Mouse (Mus musculus) gastrocnemius, postnatal 10 days (tissue): ENCODE data around the gene Tns4. TPM values are rescaled to one million over a fixed set of nuclear protein-coding genes. Genes with fewer than 3 reads are reported as not detected.
A peak's percentile ranks its signal among the peaks of the same experiment; 100 is the strongest.

Experiments used
- DNase-seq: peaks from one replicate; pipeline ENCODE4 v3.0.0; 2021; ENCODE audit warnings: mixed read lengths
- total RNA-seq, 2 experiments: library from RNA; stranded (reverse); gene quantifications; 2 replicates each; pipeline ENCODE4 v1.2.3; 2021

Tns4 gene
- total RNA-seq, 2 experiments from 2014 or later: not detected

GRCm38 (mm10) chr11:99091666-99092065 lies 2.6 kb upstream of the Tns4 start:
- DNase-seq: no peak

GRCm38 (mm10) chr11:99090391-99090790 lies 1.3 kb upstream of the Tns4 start:
- no peak for DNase-seq

DNA sequence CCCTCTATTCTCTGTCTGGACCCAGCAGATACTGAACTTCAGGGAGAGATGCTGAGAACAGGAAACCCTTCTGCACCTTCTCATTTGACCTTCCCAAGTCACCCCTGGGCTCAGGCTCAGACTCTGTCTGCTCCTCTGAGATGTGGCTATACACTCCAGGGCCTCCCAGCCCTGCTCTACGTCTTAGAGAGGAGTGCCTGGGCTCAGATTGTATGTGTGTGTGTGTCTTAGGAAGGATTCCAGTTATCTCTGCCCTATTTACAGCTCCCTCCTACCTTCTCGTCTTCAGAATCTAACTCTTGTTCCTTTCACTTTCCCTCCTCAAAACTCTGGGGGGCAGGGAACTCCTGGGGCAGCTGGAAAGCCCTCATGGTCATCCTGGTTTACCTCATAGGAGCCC lies 620 bp downstream of the Tns4 start:
- no peak for DNase-seq

- DNase-seq: no peak
These were observed 4.7 kb downstream of the Tns4 start for GRCm38 (mm10) chr11:99084366-99084765.

- DNase-seq: no peak
These were observed 5.6 kb downstream of the Tns4 start for GRCm38 (mm10) chr11:99083516-99083915.

GRCm38 (mm10) chr11:99082098-99082497 lies 7.0 kb downstream of the Tns4 start:
- no peak for DNase-seq

DNA sequence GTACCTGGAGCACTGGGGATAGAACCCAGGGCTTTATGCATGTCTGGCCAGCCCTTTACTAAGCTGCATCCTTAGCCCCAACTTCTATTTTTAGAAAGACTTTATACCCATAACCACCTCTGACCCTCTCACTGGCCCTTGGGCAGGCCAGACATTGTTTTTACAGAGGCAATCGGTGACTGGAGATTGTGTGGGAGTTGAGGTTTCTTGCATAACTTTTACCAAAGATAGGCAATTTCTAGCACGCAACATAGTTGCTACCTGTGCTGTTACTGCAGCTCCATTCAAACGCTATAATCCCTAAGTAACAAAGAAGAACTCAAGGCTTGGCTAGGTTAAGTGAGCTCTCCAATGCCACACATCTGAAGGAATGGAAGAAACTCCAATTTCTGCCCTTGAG lies 7.5 kb downstream of the Tns4 start:
- no peak for DNase-seq

- no peak for DNase-seq
These were observed 8.1 kb downstream of the Tns4 start for GRCm38 (mm10) chr11:99080902-99081543.

GRCm38 (mm10) chr11:99077869-99078268 lies 11.2 kb downstream of the Tns4 start:
- DNase-seq: no peak

GRCm38 (mm10) chr11:99076744-99077319 lies 12.3 kb downstream of the Tns4 start:
- DNase-seq: no peak

DNA sequence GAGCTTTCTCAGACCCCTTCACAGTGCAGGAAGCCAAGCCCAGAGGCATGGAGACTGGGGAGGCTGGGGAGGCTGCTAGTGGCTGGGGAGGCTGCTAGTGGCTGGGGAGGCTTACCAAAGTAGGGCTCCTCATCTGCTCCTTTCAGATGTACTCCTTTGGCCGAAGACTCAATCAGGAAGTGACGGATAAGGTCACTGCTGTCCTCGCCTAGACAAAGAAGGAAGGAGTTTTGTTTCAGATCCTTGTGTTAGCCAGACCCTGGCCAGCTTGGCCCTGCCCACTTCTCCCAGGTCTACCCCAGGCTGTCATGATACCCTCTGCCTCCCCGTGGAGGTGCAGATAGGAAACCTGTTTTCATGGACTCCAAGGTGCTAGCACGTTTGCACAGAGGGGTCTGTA lies 15.3 kb downstream of the Tns4 start:
- DNase-seq: no peak

- no peak for DNase-seq
These were observed 17.2 kb downstream of the Tns4 start for GRCm38 (mm10) chr11:99071866-99072265.

DNA sequence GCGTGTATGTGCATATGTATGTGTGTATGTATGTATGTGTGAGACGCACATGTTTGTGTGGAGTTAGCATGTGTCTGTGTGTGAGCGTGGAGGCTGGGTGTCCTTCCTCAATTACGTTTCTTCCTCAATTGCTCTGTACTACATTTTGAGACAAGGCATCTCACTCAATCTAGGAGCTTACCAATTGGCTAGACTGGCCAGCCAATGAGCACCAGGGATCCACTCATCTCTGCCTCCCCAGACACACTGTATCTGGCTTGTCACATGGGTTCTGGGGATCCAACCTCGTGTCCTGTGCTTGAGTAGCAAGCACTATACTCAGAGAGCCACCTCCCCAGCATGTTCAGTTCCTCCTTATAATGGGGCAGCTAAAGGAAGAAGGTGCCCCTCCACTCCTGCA lies 20.7 kb downstream of the Tns4 start:
- DNase-seq: no peak

DNA sequence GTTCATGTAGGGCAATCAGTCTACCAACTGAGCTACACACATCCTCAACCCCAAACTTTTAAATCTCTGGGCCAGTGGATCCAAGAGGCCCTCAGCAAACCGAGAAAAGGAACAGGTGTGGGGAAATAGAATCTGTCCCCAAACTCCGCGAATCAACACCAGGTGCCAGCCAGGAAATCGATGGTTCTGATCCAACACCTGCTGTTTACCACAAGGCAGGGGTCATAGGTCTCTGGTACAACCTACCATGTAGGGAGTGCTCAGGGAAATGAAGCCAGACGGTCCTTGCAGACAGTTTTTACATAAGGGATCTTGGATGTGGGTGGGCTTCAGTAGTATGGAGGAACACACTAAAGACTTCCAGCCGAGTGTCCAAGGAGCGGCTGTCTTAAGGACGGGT lies 21.5 kb downstream of the Tns4 start:
- DNase-seq: no peak

DNA sequence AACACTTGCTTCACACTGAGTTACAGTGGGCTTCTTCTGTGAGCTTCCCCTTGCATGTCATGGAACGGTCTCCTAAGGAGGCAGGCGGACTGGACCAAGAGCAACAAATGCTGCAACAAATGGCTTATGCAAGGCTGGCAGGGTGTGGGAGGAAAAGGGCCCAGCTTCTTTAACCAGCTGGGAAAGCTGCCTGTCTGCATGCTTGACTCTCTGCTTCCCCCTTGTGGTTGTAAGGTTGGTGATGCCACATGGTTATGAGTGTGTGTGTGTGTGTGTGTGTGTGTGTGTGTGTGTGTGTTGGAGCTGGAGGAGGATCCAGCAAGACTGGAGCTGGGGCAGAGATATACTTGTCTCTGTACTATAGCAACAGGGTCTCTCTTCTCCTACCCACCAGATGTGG lies 23.1 kb downstream of the Tns4 start:
- peak; percentile 78 for DNase-seq

GRCm38 (mm10) chr11:99065353-99065752 lies 23.8 kb downstream of the Tns4 start:
- no peak for DNase-seq

DNA sequence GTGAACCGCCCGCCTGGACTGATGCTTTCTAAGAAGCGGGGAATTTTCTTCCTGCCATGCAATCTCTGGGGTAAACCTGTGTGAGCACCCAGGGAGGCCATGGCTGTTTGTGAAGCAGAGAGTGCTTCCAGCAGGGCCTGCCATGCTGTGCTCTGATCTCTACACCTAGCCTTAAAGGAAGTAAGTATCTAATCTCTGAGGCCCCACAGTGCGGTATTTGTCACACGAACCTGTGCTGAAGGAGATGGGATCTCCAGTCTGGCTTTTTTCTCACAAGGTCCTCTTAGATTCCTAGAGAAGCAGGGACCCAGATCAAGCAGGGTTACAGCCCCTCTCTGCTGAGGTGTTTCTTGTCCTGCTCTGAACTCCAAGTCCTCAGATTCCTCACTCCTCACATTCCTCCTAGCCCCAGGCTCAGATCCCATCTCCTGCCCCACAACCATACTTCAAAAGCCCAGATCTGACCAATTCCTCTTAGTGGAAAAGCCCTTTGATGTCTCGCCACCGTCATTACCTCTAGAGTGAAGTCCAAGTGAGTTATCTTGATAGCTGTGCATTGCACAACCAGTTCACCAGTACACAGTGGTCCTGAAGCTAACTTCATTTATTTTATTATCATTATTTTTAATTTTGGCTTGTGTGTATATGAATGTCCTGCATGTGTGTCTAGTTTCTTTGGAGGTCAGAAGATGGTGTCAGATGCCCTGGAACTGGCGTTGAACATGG lies 25.5 kb downstream of the Tns4 start:
- no peak for DNase-seq

- DNase-seq: no peak
These were observed 26.4 kb downstream of the Tns4 start for GRCm38 (mm10) chr11:99062661-99063060.

GRCm38 (mm10) chr11:99060435-99060834 lies 28.7 kb downstream of the Tns4 start:
- DNase-seq: peak; percentile 62

- peak; percentile 53 for DNase-seq
These were observed 33.3 kb downstream of the Tns4 start for GRCm38 (mm10) chr11:99055571-99056452.

GRCm38 (mm10) chr11:99055143-99055542 lies 34.0 kb downstream of the Tns4 start:
- peak; percentile 61 for DNase-seq

- no peak for DNase-seq
These were observed 41.5 kb downstream of the Tns4 start for GRCm38 (mm10) chr11:99047643-99048042.

- DNase-seq: peak; percentile 78
These were observed 42.0 kb downstream of the Tns4 start for GRCm38 (mm10) chr11:99047120-99047519.
